Mouse (Mus musculus) lung, embryonic 14.5 days (tissue): ENCODE measurements at regions not wholly inside any gene's neighbourhood (a gene's known extent, or its start where the extent isn't known, plus 50 kb on each side); places are given as distances from the start of the nearest gene placed in this dataset.
A peak's percentile ranks its signal among the peaks of the same experiment; 100 is the strongest.

ENCODE experiments used
- ATAC-seq: fragments of 200-750 bp; cut with Nextera tagmentation; 2 replicates; pipeline ENCODE4 v1.8.0; 2017; ENCODE audit warnings: mild to moderate bottlenecking, moderate TSS enrichment, moderate library complexity; ENCODE audit not compliant: insufficient read depth
- DNase-seq: peaks from one replicate; pipeline ENCODE4 v3.0.0-alpha.2; 2015
- H3K27ac ChIP-seq: fragments of 300-500 bp; sonication (generic); 2 replicates; pipeline ENCODE4 v1.5.1; 2014; ENCODE audit warnings: low read depth, mild to moderate bottlenecking, moderate library complexity
- H3K27me3 ChIP-seq: fragments of 300-500 bp; sonication (generic); 2 replicates; pipeline ENCODE4 v1.6.1; 2014; ENCODE audit warnings: low read length, control low read depth; ENCODE audit not compliant: insufficient read depth
- H3K36me3 ChIP-seq: fragments of 300-500 bp; sonication (generic); 2 replicates; pipeline ENCODE4 v1.6.1; 2014; ENCODE audit warnings: control low read depth; ENCODE audit not compliant: insufficient read depth
- H3K4me1 ChIP-seq: fragments of 300-500 bp; sonication (generic); 2 replicates; pipeline ENCODE4 v1.6.1; 2014; ENCODE audit warnings: antibody characterized with exemption, control low read depth; ENCODE audit not compliant: insufficient read depth
- H3K4me2 ChIP-seq: fragments of 300-500 bp; sonication (generic); 2 replicates; pipeline ENCODE4 v1.6.1; 2014; ENCODE audit warnings: mild to moderate bottlenecking
- H3K4me3 ChIP-seq: fragments of 300-500 bp; sonication (generic); 2 replicates; pipeline ENCODE4 v1.5.1; 2014; ENCODE audit warnings: low read depth, low read length
- H3K9ac ChIP-seq: fragments of 300-500 bp; sonication (generic); 2 replicates; pipeline ENCODE4 v1.6.1; 2014
- H3K9me3 ChIP-seq: fragments of 300-500 bp; sonication (generic); 2 replicates; pipeline ENCODE4 v1.6.1; 2016; ENCODE audit warnings: low read depth, low read length, control low read depth
- CTCF ChIP-seq: IDR thresholded peaks from 2 replicates; pipeline ENCODE4 v1.5.1; 2016; ENCODE audit warnings: antibody characterized with exemption, low read depth
- WGBS: fragments of 180-500 bp; shearing (Covaris S2); extraction: QIAGEN DNeasy Blood & Tissue Kit; methylation state at CpG from one replicate; pipeline ENCODE4 v1.1.7; 2014; 5-methylcytosine and 5-hydroxymethylcytosine counted together

GRCm38 (mm10) chr7:136406258-136407100 lies 487.9 kb upstream of the Mgmt start:
- no peak overlapping the region for H3K9ac ChIP-seq
- H3K4me2 ChIP-seq = peak overlapping the region; percentile 46
- peaks cover 13% of the 10 kb centered on the region; the same call in 1 of the 2 replicates for H3K4me1 ChIP-seq
- no peaks in the 10 kb centered on the region for H3K9me3 ChIP-seq
- no peak overlapping the region for H3K4me3 ChIP-seq
- TF ChIP-seq CTCF = no peak
- ATAC-seq (peak; percentile 85), DNase-seq (peak; percentile 89)
- H3K27ac ChIP-seq = peak overlapping the region; percentile 32; the same call in 1 of the 2 replicates
- 23% methylated on average over 20 of the region's 20 CpGs for WGBS
- H3K27me3 ChIP-seq = peaks cover 6% of the 10 kb centered on the region; the same call in 1 of the 2 replicates
- H3K36me3 ChIP-seq = no peaks in the 10 kb centered on the region

- Histone ChIP-seq H3K4me1 (no peaks in the 10 kb centered on the region), H3K9ac (no peak overlapping the region), H3K27me3 (peaks cover 3% of the 10 kb centered on the region; the same call in 1 of the 2 replicates), H3K4me3 (no peak overlapping the region), H3K36me3 (no peaks in the 10 kb centered on the region), H3K9me3 (no peaks in the 10 kb centered on the region), H3K4me2 (no peak overlapping the region), H3K27ac (no peak overlapping the region)
- ATAC-seq (no peak), DNase-seq (peak; percentile 24)
- 44% methylated on average over 8 of the region's 8 CpGs for WGBS
- TF ChIP-seq CTCF = no peak
Measured at GRCm38 (mm10) chr7:136414808-136415207, 479.6 kb upstream of the Mgmt start.

GRCm38 (mm10) chr7:136417327-136417726 lies 477.1 kb upstream of the Mgmt start:
- 58% methylated on average over 4 of the region's 4 CpGs for WGBS
- ATAC-seq = no peak
- no peak overlapping the region for H3K9ac ChIP-seq
- DNase-seq = no peak
- no peak overlapping the region for H3K27ac ChIP-seq
- no peaks in the 10 kb centered on the region for H3K27me3 ChIP-seq
- H3K4me1 ChIP-seq = no peaks in the 10 kb centered on the region
- H3K36me3 ChIP-seq = no peaks in the 10 kb centered on the region
- H3K9me3 ChIP-seq = no peaks in the 10 kb centered on the region
- TF ChIP-seq CTCF = no peak
- no peak overlapping the region for H3K4me3 ChIP-seq
- H3K4me2 ChIP-seq = no peak overlapping the region

- WGBS = 54% methylated on average over 8 of the region's 8 CpGs
- H3K9ac ChIP-seq = no peak overlapping the region
- no peak for TF ChIP-seq CTCF
- H3K9me3 ChIP-seq = no peaks in the 10 kb centered on the region
- no peaks in the 10 kb centered on the region for H3K4me1 ChIP-seq
- H3K36me3 ChIP-seq = no peaks in the 10 kb centered on the region
- no peak overlapping the region for H3K4me2 ChIP-seq
- H3K4me3 ChIP-seq = no peak overlapping the region
- H3K27me3 ChIP-seq = no peaks in the 10 kb centered on the region
- ATAC-seq = peak; percentile 31; the same call in 1 of the 2 replicates
- peak; percentile 82 for DNase-seq
- no peak overlapping the region for H3K27ac ChIP-seq
Measured at GRCm38 (mm10) chr7:136423846-136424531, 470.4 kb upstream of the Mgmt start.

- H3K4me1 ChIP-seq = no peaks in the 10 kb centered on the region
- TF ChIP-seq CTCF = peak; percentile 54
- H3K9ac ChIP-seq = no peak overlapping the region
- H3K27me3 ChIP-seq = no peaks in the 10 kb centered on the region
- H3K36me3 ChIP-seq = no peaks in the 10 kb centered on the region
- no peak overlapping the region for H3K4me3 ChIP-seq
- 63% methylated on average over 4 of the region's 4 CpGs for WGBS
- H3K4me2 ChIP-seq = no peak overlapping the region
- ATAC-seq (no peak), DNase-seq (peak; percentile 13)
- H3K9me3 ChIP-seq = no peaks in the 10 kb centered on the region
- no peak overlapping the region for H3K27ac ChIP-seq
Measured at GRCm38 (mm10) chr7:136427164-136427563, 467.2 kb upstream of the Mgmt start.

- no peak overlapping the region for H3K4me3 ChIP-seq
- no peaks in the 10 kb centered on the region for H3K9me3 ChIP-seq
- 0 out of 2 replicates have a peak, but pooled peaks cover 2% of the 10 kb centered on the region for H3K27me3 ChIP-seq
- H3K36me3 ChIP-seq = no peaks in the 10 kb centered on the region
- H3K9ac ChIP-seq = no peak overlapping the region
- 63% methylated on average over 21 of the region's 21 CpGs for WGBS
- DNase-seq (peak; percentile 58), ATAC-seq (peak; percentile 56)
- no peaks in the 10 kb centered on the region for H3K4me1 ChIP-seq
- TF ChIP-seq CTCF = no peak
- no peak overlapping the region for H3K4me2 ChIP-seq
- no peak overlapping the region for H3K27ac ChIP-seq
Measured at GRCm38 (mm10) chr7:136430085-136431011, 464.1 kb upstream of the Mgmt start.
